Mouse (Mus musculus) mouse embryonic stem cell (cell line): ENCODE results near the gene Znhit3.

ENCODE experiments used
- in situ Hi-C, 2 experiments: fragments of 300-500 bp; cut with MboI; formaldehyde crosslinking; loops; 1 replicate in 1 of 2; 3 replicates in 1 of 2; pipeline ENCODE4 v1.14.3; 2019 to 2020; ENCODE audit warnings: low sequenced_read_pairs in 2 of 2, low pct_unique_long_range_greater_than_20kb in 1 of 2, mixed read lengths in 1 of 2; ENCODE audit not compliant: unreplicated experiment in 1 of 2

Gene Znhit3

GRCm38 (mm10) chr11:84940140-84940539 is 24.0 kb upstream of the Znhit3 start:
- in situ Hi-C loops, result no loop called here

- in situ Hi-C loops, result no loop called here
These were observed 23.4 kb upstream of the Znhit3 start for GRCm38 (mm10) chr11:84939508-84940053.

GRCm38 (mm10) chr11:84932261-84932660 is 16.1 kb upstream of the Znhit3 start:
- in situ Hi-C loops, result no loop called here

- in situ Hi-C loops, result no loop called here
These were observed 4.8 kb upstream of the Znhit3 start for GRCm38 (mm10) chr11:84920981-84921380.

- in situ Hi-C loops, result loop anchor here in 1 of 2 experiments (5.0 kb wide), 1 partner anchor 62 kb away; no protein-coding TSS in a partner anchor
These were observed 3.8 kb upstream of the Znhit3 start for GRCm38 (mm10) chr11:84919951-84920350.

GRCm38 (mm10) chr11:84919276-84919675 is 3.1 kb upstream of the Znhit3 start:
- in situ Hi-C loops, result loop anchor here in 1 of 2 experiments (5.0 kb wide), 1 partner anchor 63 kb away; no protein-coding TSS in a partner anchor

- in situ Hi-C loops, result loop anchor here in 1 of 2 experiments (5.0 kb wide), 1 partner anchor 64 kb away; no protein-coding TSS in a partner anchor
These were observed 2.3 kb upstream of the Znhit3 start for GRCm38 (mm10) chr11:84918425-84918824.

- in situ Hi-C loops, result loop anchor here in 1 of 2 experiments (5.0 kb wide), 1 partner anchor 65 kb away; no protein-coding TSS in a partner anchor
These were observed 636 bp upstream of the Znhit3 start for GRCm38 (mm10) chr11:84916703-84917300.

GRCm38 (mm10) chr11:84914673-84915072 is 1.5 kb downstream of the Znhit3 start:
- in situ Hi-C loops, result loop anchor here in 1 of 2 experiments (5.0 kb wide), 1 partner anchor 68 kb away; no protein-coding TSS in a partner anchor

GRCm38 (mm10) chr11:84910411-84910810 is 5.8 kb downstream of the Znhit3 start:
- in situ Hi-C loops, result no loop called here

- in situ Hi-C loops, result no loop called here
These were observed 7.7 kb downstream of the Znhit3 start for GRCm38 (mm10) chr11:84908480-84908879.

GRCm38 (mm10) chr11:84907081-84907480 is 9.1 kb downstream of the Znhit3 start:
- in situ Hi-C loops, result no loop called here

- in situ Hi-C loops, result no loop called here
These were observed 11.5 kb downstream of the Znhit3 start for GRCm38 (mm10) chr11:84904597-84905144.

- in situ Hi-C loops, result no loop called here
These were observed 23.1 kb downstream of the Znhit3 start for GRCm38 (mm10) chr11:84893113-84893512.

- in situ Hi-C loops, result no loop called here
These were observed 24.5 kb downstream of the Znhit3 start for GRCm38 (mm10) chr11:84891705-84892104.

- in situ Hi-C loops, result no loop called here
These were observed 26.7 kb downstream of the Znhit3 start for GRCm38 (mm10) chr11:84889492-84889891.

- in situ Hi-C loops, result no loop called here
These were observed 28.1 kb downstream of the Znhit3 start for GRCm38 (mm10) chr11:84888025-84888424.

- in situ Hi-C loops, result no loop called here
These were observed 29.2 kb downstream of the Znhit3 start for GRCm38 (mm10) chr11:84886767-84887511.

- in situ Hi-C loops, result no loop called here
These were observed 29.9 kb downstream of the Znhit3 start for GRCm38 (mm10) chr11:84886236-84886635.
